Mouse (Mus musculus) MEL (cell line): ENCODE data around the gene Nrg4. TPM values are rescaled to one million over a fixed set of nuclear protein-coding genes. Genes with fewer than 3 reads are reported as not detected.

Experiments
- DNase-seq: peaks from one replicate; pipeline ENCODE4 v3.0.0; 2011; ENCODE audit warnings: low read depth, low spot score
- H3K27ac ChIP-seq: 2 replicates; pipeline ENCODE4 v1.5.1; 2012; ENCODE audit warnings: low read depth, mild to moderate bottlenecking, control low read depth, low read length, moderate library complexity; ENCODE audit not compliant: control insufficient read depth
- H3K27me3 ChIP-seq, 2 experiments: fragments of 150-350 bp in 1 of 2; sonication (generic) in 1 of 2; 2 replicates each; pipeline ENCODE4 v1.6.1; 2012; ENCODE audit warnings: low read length in 2 of 2, mild to moderate bottlenecking in 2 of 2, improper control_type of control experiment in 1 of 2, moderate library complexity in 1 of 2; ENCODE audit not compliant: insufficient read depth in 2 of 2, control insufficient read depth in 1 of 2
- H3K36me3 ChIP-seq, 2 experiments: 2 replicates each; pipeline ENCODE4 v1.6.1; 2012 to 2014; ENCODE audit warnings: low read length in 2 of 2, improper control_type of control experiment in 1 of 2, inconsistent platforms in 1 of 2, mild to moderate bottlenecking in 1 of 2; ENCODE audit not compliant: insufficient read depth in 2 of 2, control insufficient read depth in 1 of 2
- H3K4me1 ChIP-seq, 2 experiments: fragments of 150-350 bp in 1 of 2; sonication (generic) in 1 of 2; 2 replicates each; pipeline ENCODE4 v1.6.1; 2012; ENCODE audit warnings: low read length in 2 of 2, improper control_type of control experiment in 1 of 2, mild to moderate bottlenecking in 1 of 2; ENCODE audit not compliant: insufficient read depth in 2 of 2, control insufficient read depth in 1 of 2
- H3K4me3 ChIP-seq, 2 experiments: fragments of 150-350 bp in 1 of 2; sonication (generic) in 1 of 2; 2 replicates each; pipeline ENCODE4 v1.5.1; 2012; ENCODE audit warnings: low read depth in 2 of 2, low read length in 2 of 2, mild to moderate bottlenecking in 2 of 2, moderate library complexity in 2 of 2, control low read depth in 1 of 2, improper control_type of control experiment in 1 of 2; ENCODE audit not compliant: control insufficient read depth in 1 of 2, insufficient read depth in 1 of 2
- H3K79me2 ChIP-seq: 2 replicates; pipeline ENCODE4 v1.6.1; 2012; ENCODE audit warnings: mild to moderate bottlenecking, low read length, moderate library complexity; ENCODE audit not compliant: control insufficient read depth, poor library complexity, insufficient read depth
- H3K9ac ChIP-seq: 2 replicates; pipeline ENCODE4 v1.6.1; 2012; ENCODE audit warnings: low read depth, mild to moderate bottlenecking, control low read depth, low read length, moderate library complexity; ENCODE audit not compliant: control insufficient read depth, poor library complexity, severe bottlenecking
- H3K9me3 ChIP-seq: fragments of 150-350 bp; sonication (generic); replicated peaks from 2 replicates; pipeline ENCODE4 v1.6.1; 2012; ENCODE audit warnings: mild to moderate bottlenecking, low read length, improper control_type of control experiment, moderate library complexity; ENCODE audit not compliant: insufficient read depth
- CHD1 ChIP-seq: IDR thresholded peaks from 2 replicates; pipeline ENCODE4 v1.6.1; 2012; ENCODE audit warnings: low read depth, mild to moderate bottlenecking, inconsistent platforms, low read length, improper control_type of control experiment
- CHD2 ChIP-seq: IDR thresholded peaks from 2 replicates; pipeline ENCODE4 v1.6.1; 2011; ENCODE audit warnings: low read length, improper control_type of control experiment
- CTCF ChIP-seq, 3 experiments: IDR thresholded peaks in 2 of 3; conservative IDR thresholded peaks in 1 of 3; 2 replicates each; pipeline ENCODE4 v1.5.1; 2011 to 2012; ENCODE audit warnings: low read length in 3 of 3, low read depth in 2 of 3, mild to moderate bottlenecking in 2 of 3, improper control_type of control experiment in 1 of 3, inconsistent platforms in 1 of 3, mixed read lengths in 1 of 3, moderate library complexity in 1 of 3; ENCODE audit not compliant: control insufficient read depth in 1 of 3, insufficient read depth in 1 of 3, poor library complexity in 1 of 3, severe bottlenecking in 1 of 3
- E2F4 ChIP-seq: IDR thresholded peaks from 2 replicates; pipeline ENCODE4 v1.6.1; 2011; ENCODE audit warnings: low read depth, low read length, improper control_type of control experiment, borderline replicate concordance
- GABPA ChIP-seq: IDR thresholded peaks from 2 replicates; pipeline ENCODE4 v1.6.1; 2012; ENCODE audit warnings: low read depth, mild to moderate bottlenecking, inconsistent platforms, low read length, improper control_type of control experiment, moderate library complexity
- JUND ChIP-seq: IDR thresholded peaks from 2 replicates; pipeline ENCODE4 v1.6.1; 2011; ENCODE audit warnings: low read depth, mild to moderate bottlenecking, improper control_type of control experiment, low read length
- KAT2A ChIP-seq: conservative IDR thresholded peaks from 2 replicates; pipeline ENCODE4 v1.6.1; 2012; ENCODE audit warnings: low read depth, low read length, improper control_type of control experiment, inconsistent platforms
- MAZ ChIP-seq: IDR thresholded peaks from 2 replicates; pipeline ENCODE4 v1.6.1; 2012; ENCODE audit warnings: low read depth, mild to moderate bottlenecking, inconsistent platforms, low read length, improper control_type of control experiment
- MYC ChIP-seq: IDR thresholded peaks from 2 replicates; pipeline ENCODE4 v1.6.1; 2011; ENCODE audit warnings: low read depth, mild to moderate bottlenecking, low read length, improper control_type of control experiment, moderate library complexity
- NELFE ChIP-seq: IDR thresholded peaks from 2 replicates; pipeline ENCODE4 v1.6.1; 2011; ENCODE audit warnings: low read depth, low read length, improper control_type of control experiment
- NRF1 ChIP-seq: IDR thresholded peaks from 2 replicates; pipeline ENCODE4 v1.6.1; 2014; ENCODE audit warnings: low read depth, mild to moderate bottlenecking, inconsistent platforms, low read length, improper control_type of control experiment, moderate library complexity; ENCODE audit not compliant: poor library complexity, insufficient read depth, severe bottlenecking
- POLR2A ChIP-seq, 2 experiments: IDR thresholded peaks; 2 replicates each; pipeline ENCODE4 v1.6.1; 2011 to 2012; ENCODE audit warnings: low read length in 2 of 2, mild to moderate bottlenecking in 2 of 2, control low read depth in 1 of 2, improper control_type of control experiment in 1 of 2, low read depth in 1 of 2, moderate library complexity in 1 of 2; ENCODE audit not compliant: control insufficient read depth in 1 of 2, insufficient read depth in 1 of 2, poor library complexity in 1 of 2
- POLR2AphosphoS5 ChIP-seq: IDR thresholded peaks from 2 replicates; pipeline ENCODE4 v1.6.1; 2012; ENCODE audit warnings: low read depth, borderline replicate concordance, mild to moderate bottlenecking, inconsistent platforms, low read length, moderate library complexity, mixed read lengths
- RAD21 ChIP-seq: IDR thresholded peaks from 2 replicates; pipeline ENCODE4 v1.6.1; 2011; ENCODE audit warnings: mild to moderate bottlenecking, low read depth, low read length, improper control_type of control experiment
- RCOR1 ChIP-seq: IDR thresholded peaks from 2 replicates; pipeline ENCODE4 v1.6.1; 2012; ENCODE audit warnings: low read depth, mild to moderate bottlenecking, inconsistent platforms, low read length, improper control_type of control experiment
- TBP ChIP-seq: IDR thresholded peaks from 2 replicates; pipeline ENCODE4 v1.8.0; 2011; ENCODE audit warnings: low read depth, low read length, improper control_type of control experiment
- TCF12 ChIP-seq: IDR thresholded peaks from 2 replicates; pipeline ENCODE4 v1.6.1; 2014; ENCODE audit warnings: low read depth, mild to moderate bottlenecking, inconsistent platforms, low read length, improper control_type of control experiment, moderate library complexity
- USF1 ChIP-seq: IDR thresholded peaks from 2 replicates; pipeline ENCODE4 v1.6.1; 2014; ENCODE audit warnings: low read depth, mild to moderate bottlenecking, inconsistent platforms, low read length, improper control_type of control experiment, moderate library complexity
- ZC3H11A ChIP-seq: IDR thresholded peaks from 2 replicates; pipeline ENCODE4 v1.6.1; 2012; ENCODE audit warnings: low read depth, mild to moderate bottlenecking, inconsistent platforms, low read length, improper control_type of control experiment
- ZKSCAN1 ChIP-seq: IDR thresholded peaks from 2 replicates; pipeline ENCODE4 v1.6.1; 2012; ENCODE audit warnings: low read depth, mild to moderate bottlenecking, inconsistent platforms, low read length, improper control_type of control experiment, moderate library complexity
- ZMIZ1 ChIP-seq: IDR thresholded peaks from 2 replicates; pipeline ENCODE4 v1.6.1; 2012; ENCODE audit warnings: low read depth, mild to moderate bottlenecking, inconsistent platforms, low read length, improper control_type of control experiment, moderate library complexity
- polyA plus RNA-seq, 2 experiments: library from polyadenylated mRNA; stranded (reverse) in 1 of 2; unstranded in 1 of 2; fragments of >175 nt in 1 of 2; fragments of >200 nt in 1 of 2; gene quantifications; 2 replicates each; pipeline versions ENCODE4 v1.2.1 to v1.2.4; 2012; ENCODE audit warnings: low replicate concordance in 2 of 2, low read depth in 1 of 2; ENCODE audit not compliant: insufficient read length in 2 of 2, insufficient read depth in 1 of 2, missing spikeins in 1 of 2
- total RNA-seq: library from RNA; depleted of rRNA; stranded (reverse); fragments of 300-350 nt; gene quantifications from 2 replicates; pipeline ENCODE4 v1.2.3, GENCODE M21; 2012

The Nrg4 gene
- total and polyA plus RNA-seq, 3 experiments: 0.08 to 0.67 TPM; not detected in 1

- H3K36me3 ChIP-seq: peaks cover 0 to 19% of the 10 kb centered on the region in 2 experiments; a peak in 3 of 4 replicates
- no peaks in the 10 kb centered on the region for H3K27me3 ChIP-seq
- no peak overlapping the region for H3K9ac ChIP-seq
- no peak for DNase-seq
- no peak for TF ChIP-seq NRF1
- TF ChIP-seq RAD21: no peak
- no peak for TF ChIP-seq ZMIZ1
- no peak for TF ChIP-seq RCOR1
- TF ChIP-seq KAT2A: no peak
- TF ChIP-seq MYC: no peak
- H3K4me1 ChIP-seq: no peaks in the 10 kb centered on the region
- H3K27ac ChIP-seq: no peak overlapping the region
- no peak overlapping the region for H3K4me3 ChIP-seq
- H3K79me2 ChIP-seq: no peaks in the 10 kb centered on the region
- H3K9me3 ChIP-seq: no peaks in the 10 kb centered on the region
These were observed 130.8 kb downstream of the Nrg4 start for GRCm38 (mm10) chr9:55195876-55196275.

GRCm38 (mm10) chr9:55174235-55174634 lies 152.4 kb downstream of the Nrg4 start:
- TF ChIP-seq USF1 (no peak), ZKSCAN1 (no peak), TCF12 (no peak), MYC (no peak), TBP (no peak), JUND (no peak), NRF1 (no peak), E2F4 (no peak), RCOR1 (no peak), GABPA (no peak), CHD2 (no peak), POLR2A (IDR thresholded peaks at IDR 0.05; ENCODE audit: control insufficient read depth in 1 of 2, insufficient read depth in 1 of 2, low read depth in 1 of 2, low read length in 2 of 2, poor library complexity in 1 of 2) (no peak), MAZ (no peak), NELFE (no peak), POLR2AphosphoS5 (no peak), CTCF (IDR thresholded peaks at IDR 0.05 in 2 of 3, conservative IDR thresholded peaks at IDR 0.05 in 1 of 3; ENCODE audit: control insufficient read depth in 1 of 3, insufficient read depth in 1 of 3, low read depth in 2 of 3, low read length in 3 of 3, poor library complexity in 1 of 3, severe bottlenecking in 1 of 3) (no peak), KAT2A (no peak), ZC3H11A (no peak), CHD1 (no peak)
- Histone ChIP-seq H3K4me1 (peaks cover 11 to 12% of the 10 kb centered on the region in 2 experiments; a peak in 3 of 4 replicates), H3K9ac (no peak overlapping the region), H3K79me2 (no peaks in the 10 kb centered on the region), H3K9me3 (no peaks in the 10 kb centered on the region), H3K27me3 (no peaks in the 10 kb centered on the region), H3K27ac (no peak overlapping the region), H3K36me3 (peaks cover 10 to 29% of the 10 kb centered on the region in 2 experiments), H3K4me3 (no peak overlapping the region)
- DNase-seq: no peak
